Mouse (Mus musculus) liver (tissue): Measurements from ENCODE around the gene Gm5426.
"Not testable (repeated sequence)": the region's sequence is repeated elsewhere in the genome, so short reads cannot be mapped to it uniquely, and the experiment has no call there.

Experiments
- DNase-seq: peaks from one replicate; pipeline ENCODE4 v3.0.0-alpha.2; 2020; ENCODE audit warnings: mixed read lengths

Gm5426 gene

GRCm38 (mm10) chr10:96136451-96136850 lies at the start of gene Gm5426:
Gm5426 (plus strand) TSS chr10:96136603.
- not testable (repeated sequence) for DNase-seq

GRCm38 (mm10) chr10:96089744-96090143 lies 46.7 kb upstream of the Gm5426 start:
- DNase-seq = no peak

DNA sequence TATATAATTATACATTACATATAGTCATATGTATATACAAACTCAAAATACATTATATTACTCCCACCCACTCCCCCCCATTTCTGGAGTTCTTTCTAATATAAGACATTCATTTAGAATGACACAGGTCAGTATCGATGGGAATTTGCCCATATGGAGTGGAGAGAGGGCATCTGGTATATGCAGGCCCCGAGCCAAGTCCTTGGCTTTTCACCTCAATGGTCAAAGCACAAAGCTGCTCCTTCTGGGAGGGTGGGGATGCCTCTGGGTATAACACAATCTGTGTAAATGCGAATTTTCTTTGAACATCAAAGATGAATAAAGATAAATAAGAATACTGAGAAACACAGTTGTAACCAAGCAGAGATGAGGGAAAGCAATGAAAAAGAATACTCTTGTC lies 46.0 kb upstream of the Gm5426 start:
- DNase-seq = no peak

GRCm38 (mm10) chr10:96093890-96094531 lies 42.4 kb upstream of the Gm5426 start:
- no peak for DNase-seq

- no peak for DNase-seq
Measured at GRCm38 (mm10) chr10:96094559-96094958, 41.8 kb upstream of the Gm5426 start.

- no peak for DNase-seq
Measured at GRCm38 (mm10) chr10:96096730-96097129, 39.7 kb upstream of the Gm5426 start.

DNA sequence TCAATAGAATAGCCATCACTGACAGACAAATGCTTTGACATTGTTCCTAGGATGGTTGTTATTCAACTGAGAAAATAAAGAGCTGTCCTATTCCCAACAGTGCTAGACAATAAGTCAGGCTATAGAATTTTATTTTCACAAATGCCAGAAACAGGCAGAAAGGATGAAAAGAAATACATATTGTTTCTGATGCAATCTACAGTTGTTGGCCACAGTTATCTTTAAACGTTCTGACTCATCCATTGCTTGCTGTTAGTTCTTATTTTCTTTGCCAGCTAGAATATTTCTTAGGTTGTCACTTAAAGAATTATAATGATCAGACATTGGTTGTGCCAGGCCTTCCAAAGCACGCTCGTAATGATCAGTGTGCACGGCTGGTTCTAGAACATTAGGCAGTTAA lies 35.4 kb upstream of the Gm5426 start:
- no peak for DNase-seq

- DNase-seq = no peak
Measured at GRCm38 (mm10) chr10:96104158-96104557, 32.2 kb upstream of the Gm5426 start.

GRCm38 (mm10) chr10:96104624-96105023 lies 31.8 kb upstream of the Gm5426 start:
- DNase-seq = no peak

GRCm38 (mm10) chr10:96105124-96105523 lies 31.3 kb upstream of the Gm5426 start:
- peak; percentile 34 for DNase-seq

DNA sequence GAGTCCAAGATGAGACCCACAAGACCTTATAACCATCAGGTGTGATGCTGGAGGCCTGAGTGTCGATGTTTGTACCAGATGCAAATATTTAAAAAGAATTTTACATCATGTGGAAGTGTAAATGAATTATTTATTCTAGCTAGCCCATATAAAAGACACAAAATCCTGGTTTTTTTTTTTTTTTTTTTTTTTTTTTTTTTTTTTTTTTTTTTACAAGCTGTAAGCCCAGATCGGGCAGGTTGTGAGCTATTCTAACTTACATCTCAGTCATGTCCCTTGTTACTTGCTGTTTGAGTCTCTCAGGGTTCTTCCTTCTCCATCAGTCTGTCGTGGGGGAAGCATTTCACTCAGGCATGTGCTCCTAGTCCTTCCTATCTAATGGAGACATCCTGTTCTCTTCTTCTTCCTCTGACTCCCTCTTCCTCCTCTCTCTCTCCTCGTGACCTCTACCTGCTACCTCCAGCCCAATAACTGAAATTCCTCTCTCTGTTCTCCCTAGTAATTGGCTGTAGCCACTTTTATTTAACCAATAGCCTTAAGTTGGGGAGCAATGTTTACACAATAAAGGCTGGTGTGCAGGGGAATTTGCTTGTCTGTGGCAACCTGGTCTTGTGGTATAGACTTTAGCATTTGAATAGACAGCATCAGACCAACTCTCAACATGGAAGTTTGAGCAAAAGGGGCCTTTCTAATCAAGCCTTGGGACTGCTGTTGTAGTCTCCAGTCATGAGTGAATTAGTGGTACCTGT lies 29.3 kb upstream of the Gm5426 start:
- DNase-seq = no peak

GRCm38 (mm10) chr10:96107825-96108224 lies 28.6 kb upstream of the Gm5426 start:
- DNase-seq = no peak

DNA sequence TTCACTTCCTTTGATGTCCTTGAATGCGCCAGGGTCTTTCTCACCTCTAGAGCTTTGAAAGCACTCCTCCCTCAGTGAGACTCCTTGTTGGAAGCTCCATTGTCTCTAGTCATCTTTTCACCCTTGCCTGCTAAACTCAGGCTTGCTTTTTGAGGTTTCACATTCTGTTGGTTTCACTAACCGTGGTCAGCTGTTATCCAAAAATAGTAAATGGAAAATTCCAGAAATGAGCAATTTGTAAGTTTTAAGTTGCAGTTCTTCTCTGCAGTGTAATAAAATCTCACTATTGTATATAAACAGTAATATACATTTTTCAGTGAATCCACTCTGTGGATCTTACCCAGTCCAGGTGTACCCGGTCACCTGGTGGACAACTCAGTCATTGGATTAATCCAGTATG lies 21.1 kb upstream of the Gm5426 start:
- DNase-seq = no peak

DNA sequence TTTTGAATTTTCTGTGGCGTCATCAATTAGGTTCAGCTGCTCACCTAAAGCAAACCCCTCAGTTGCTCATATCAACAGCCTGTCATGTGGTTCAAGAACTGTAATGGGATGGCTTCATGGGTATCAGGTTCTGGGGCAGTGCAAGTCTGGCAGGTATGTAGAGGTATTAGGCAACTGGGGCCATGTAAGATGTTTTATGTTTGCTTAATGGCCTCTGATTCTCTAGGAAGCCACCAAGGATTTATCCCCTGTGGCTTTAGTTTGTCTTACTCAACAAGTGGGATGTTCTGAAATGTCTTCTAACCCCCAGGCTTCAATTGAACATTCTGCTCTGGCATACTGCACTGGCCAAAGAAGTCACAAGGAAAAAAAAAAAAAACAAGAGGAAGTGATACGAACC lies 15.6 kb upstream of the Gm5426 start:
- no peak for DNase-seq

GRCm38 (mm10) chr10:96121249-96122010 lies 15.0 kb upstream of the Gm5426 start:
- no peak for DNase-seq

- DNase-seq = no peak
Measured at GRCm38 (mm10) chr10:96123885-96124284, 12.5 kb upstream of the Gm5426 start.

- no peak for DNase-seq
Measured at GRCm38 (mm10) chr10:96124290-96124689, 12.1 kb upstream of the Gm5426 start.

- DNase-seq = no peak
Measured at GRCm38 (mm10) chr10:96125771-96126454, 10.5 kb upstream of the Gm5426 start.

GRCm38 (mm10) chr10:96129213-96129612 lies 7.2 kb upstream of the Gm5426 start:
- no peak for DNase-seq

GRCm38 (mm10) chr10:96130406-96130805 lies 6.0 kb upstream of the Gm5426 start:
- DNase-seq = no peak

DNA sequence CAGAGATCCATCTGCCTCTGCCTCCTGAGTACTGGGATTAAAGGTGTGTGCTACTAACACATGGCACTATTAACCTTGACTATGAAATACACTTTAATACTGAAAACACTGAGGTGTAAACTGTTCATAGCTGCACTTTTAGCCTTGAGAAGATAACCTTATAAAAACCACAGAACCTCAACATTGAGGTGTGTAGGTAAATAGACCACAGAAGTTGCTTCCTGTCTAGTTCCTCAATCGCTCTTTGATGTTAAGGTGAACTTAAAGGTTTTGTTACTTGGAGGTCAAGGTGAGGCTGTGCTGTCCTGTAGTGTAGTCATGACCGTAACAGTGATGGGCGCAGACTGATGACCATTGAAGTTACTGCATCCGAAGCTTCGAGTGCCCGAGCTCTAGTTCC lies 5.3 kb upstream of the Gm5426 start:
- DNase-seq = no peak

DNA sequence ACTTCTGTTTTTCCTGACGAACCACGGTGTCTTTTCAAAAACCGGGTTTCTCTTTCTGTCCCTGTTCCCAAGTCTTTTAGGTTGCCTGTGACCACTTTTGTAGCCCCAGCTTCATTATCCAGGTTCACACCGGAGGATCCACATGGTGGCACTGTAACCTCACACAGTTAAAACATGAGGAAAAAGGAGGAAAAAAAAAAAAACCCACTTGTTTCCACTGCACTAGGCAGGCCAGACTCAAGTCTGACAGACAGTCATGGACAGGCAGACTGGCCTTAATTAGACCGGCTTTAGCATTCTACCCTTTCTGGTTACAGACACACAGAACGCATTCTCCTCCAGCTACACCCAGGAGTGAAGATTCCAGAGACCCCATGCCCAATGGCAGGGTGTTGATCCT lies 4.2 kb upstream of the Gm5426 start:
- DNase-seq = peak; percentile 36

GRCm38 (mm10) chr10:96138585-96138984 lies 2.2 kb downstream of the Gm5426 start:
- no peak for DNase-seq
